Comparison of ENCODE assay signal across 8 mouse cellular contexts in the genomic region with DNA sequence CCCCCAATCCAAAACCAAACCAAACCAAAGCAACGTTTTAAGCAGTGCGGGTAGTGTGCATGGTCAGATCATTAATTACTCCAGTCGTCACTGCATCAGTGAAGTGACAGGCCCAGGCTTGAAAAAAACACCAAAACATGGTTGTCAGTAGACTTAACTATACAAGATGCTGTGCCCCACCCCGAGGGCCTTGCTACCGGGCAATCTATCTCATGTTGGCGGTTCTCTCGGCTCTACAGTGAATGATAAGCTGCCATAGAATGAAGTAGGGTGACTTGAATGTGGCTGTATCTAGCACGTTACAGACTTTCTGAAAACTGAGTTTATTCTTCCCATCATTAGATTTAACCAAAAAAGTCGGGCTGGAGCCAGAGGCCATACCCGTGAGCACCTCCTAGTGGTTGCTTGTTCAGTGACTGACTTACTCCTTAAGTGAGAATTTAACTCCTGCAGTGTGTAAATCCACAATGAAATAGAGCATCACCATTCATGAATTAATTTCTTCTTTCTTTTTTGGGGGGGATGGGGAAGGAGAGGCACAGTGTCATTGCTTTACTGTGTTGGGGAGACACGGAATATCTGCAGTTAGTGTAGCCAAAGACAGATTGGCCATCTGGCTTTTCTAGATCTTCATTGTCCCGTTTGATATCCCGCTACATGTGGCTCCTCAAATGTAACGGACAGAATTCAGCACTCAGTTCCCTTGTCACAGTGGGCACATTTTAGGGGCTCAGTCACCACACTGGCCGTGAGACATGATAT.
A peak's percentile ranks its signal among the peaks of the same experiment; 100 is the strongest.
DNase-seq lines count a peak whose midpoint lies in the region; ATAC-seq and TF ChIP-seq lines count a peak whose summit lies in the region.

No protein-coding gene starts in this region.

- no peak overlapping the region for H3K4me3 ChIP-seq in embryonic facial prominence, embryonic 11.5 days (ENCODE audit: low read depth, low read length)
- H3K4me3 ChIP-seq in embryonic facial prominence, embryonic 10.5 days, result no peak overlapping the region
- no peak overlapping the region for H3K4me3 ChIP-seq in limb, embryonic 14.5 days (replicated peaks; ENCODE audit: low read length)
- H3K4me3 ChIP-seq in forebrain, embryonic 12.5 days (replicated peaks), result no peak overlapping the region

- H3K9ac ChIP-seq in embryonic facial prominence, embryonic 11.5 days (replicated peaks; ENCODE audit: low read length), result no peak overlapping the region
- no peak overlapping the region for H3K9ac ChIP-seq in limb, embryonic 14.5 days (ENCODE audit: low read depth, low read length, severe bottlenecking)
- no peak overlapping the region for H3K9ac ChIP-seq in forebrain, embryonic 12.5 days

- H3K27ac ChIP-seq in embryonic facial prominence, embryonic 11.5 days (replicated peaks; ENCODE audit: low read depth, low read length), result no peak overlapping the region
- H3K27ac ChIP-seq in embryonic facial prominence, embryonic 10.5 days (replicated peaks), result no peak overlapping the region
- no peak overlapping the region for H3K27ac ChIP-seq in limb, embryonic 14.5 days (replicated peaks; ENCODE audit: low read depth, low read length)
- no peak overlapping the region for H3K27ac ChIP-seq in forebrain, embryonic 12.5 days

- H3K27me3 ChIP-seq in embryonic facial prominence, embryonic 11.5 days (ENCODE audit: control insufficient read depth, insufficient read depth, low read length), result no peaks in the 10 kb centered on the region
- no peaks in the 10 kb centered on the region for H3K27me3 ChIP-seq in embryonic facial prominence, embryonic 10.5 days (replicated peaks; ENCODE audit: low read depth, poor library complexity, severe bottlenecking)
- H3K27me3 ChIP-seq in limb, embryonic 14.5 days (ENCODE audit: control insufficient read depth, insufficient read depth, low read length), result no peaks in the 10 kb centered on the region
- H3K27me3 ChIP-seq in forebrain, embryonic 12.5 days, result no peaks in the 10 kb centered on the region

- H3K9me3 ChIP-seq in embryonic facial prominence, embryonic 11.5 days (replicated peaks; ENCODE audit: control insufficient read depth, low read length), result no peaks in the 10 kb centered on the region
- no peaks in the 10 kb centered on the region for H3K9me3 ChIP-seq in embryonic facial prominence, embryonic 10.5 days
- no peaks in the 10 kb centered on the region for H3K9me3 ChIP-seq in limb, embryonic 14.5 days (ENCODE audit: control insufficient read depth, low read length)
- no peaks in the 10 kb centered on the region for H3K9me3 ChIP-seq in forebrain, embryonic 12.5 days

- TF ChIP-seq CTCF in brain, embryonic 14.5 days (IDR thresholded peaks at IDR 0.05; ENCODE audit: borderline replicate concordance, extremely low read depth, insufficient read depth, insufficient read length), result peak; percentile 41; the same call in 1 of the 2 replicates

- WGBS in embryonic facial prominence, embryonic 11.5 days, result 73% methylated on average over 15 of the region's 15 CpGs
- 75% methylated on average over 15 of the region's 15 CpGs for WGBS in embryonic facial prominence, embryonic 10.5 days
- 71% methylated on average over 15 of the region's 15 CpGs for WGBS in limb, embryonic 14.5 days
- WGBS in forebrain, embryonic 12.5 days, result 73% methylated on average over 15 of the region's 15 CpGs

- H3K4me1 ChIP-seq in embryonic facial prominence, embryonic 11.5 days (ENCODE audit: control insufficient read depth, insufficient read depth, low read length), result no peaks in the 10 kb centered on the region
- no peaks in the 10 kb centered on the region for H3K4me1 ChIP-seq in embryonic facial prominence, embryonic 10.5 days
- peaks cover 14% of the 10 kb centered on the region; the same call in 1 of the 2 replicates for H3K4me1 ChIP-seq in limb, embryonic 14.5 days (ENCODE audit: control insufficient read depth, insufficient read depth, low read length)
- no peaks in the 10 kb centered on the region for H3K4me1 ChIP-seq in forebrain, embryonic 12.5 days

- no peak for TF ChIP-seq POLR2A in brain, embryonic 14.5 days (IDR thresholded peaks at IDR 0.05; ENCODE audit: borderline replicate concordance, extremely low read depth, insufficient read depth, insufficient read length, poor library complexity, severe bottlenecking)
- TF ChIP-seq POLR2A in limb, embryonic 14.5 days (IDR thresholded peaks at IDR 0.05; ENCODE audit: borderline replicate concordance, extremely low read depth, insufficient read depth, insufficient read length), result no peak

- peak; percentile 48 for DNase-seq in embryonic facial prominence, embryonic 11.5 days (ENCODE audit: low spot score)
- DNase-seq in embryonic facial prominence, embryonic 10.5 days (ENCODE audit: low spot score), result no peak
- DNase-seq in 3T3-L1 (ENCODE audit: low read depth, low spot score), result peak; percentile 61
- peak; percentile 19 for DNase-seq in brain, embryonic 14.5 days (ENCODE audit: low read depth)
- DNase-seq in limb, embryonic 14.5 days (ENCODE audit: low spot score), result peak; percentile 44
- DNase-seq in right cerebral cortex, postnatal 25 days, result no peak
- no peak for DNase-seq in gastrocnemius, postnatal 25 days

- H3K36me3 ChIP-seq in embryonic facial prominence, embryonic 11.5 days (replicated peaks; ENCODE audit: control insufficient read depth, insufficient read depth, low read depth, low read length), result no peaks in the 10 kb centered on the region; the same call in 1 of the 2 replicates
- peaks cover 12% of the 10 kb centered on the region for H3K36me3 ChIP-seq in embryonic facial prominence, embryonic 10.5 days (replicated peaks)
- H3K36me3 ChIP-seq in limb, embryonic 14.5 days (ENCODE audit: control insufficient read depth, insufficient read depth, low read length), result no peaks in the 10 kb centered on the region
- H3K36me3 ChIP-seq in forebrain, embryonic 12.5 days (replicated peaks), result no peaks in the 10 kb centered on the region; the same call in 1 of the 2 replicates

- H3K4me2 ChIP-seq in embryonic facial prominence, embryonic 11.5 days (ENCODE audit: low read depth, low read length), result no peak overlapping the region
- no peak overlapping the region for H3K4me2 ChIP-seq in limb, embryonic 14.5 days (replicated peaks; ENCODE audit: low read depth, low read length, severe bottlenecking)
- no peak overlapping the region for H3K4me2 ChIP-seq in forebrain, embryonic 12.5 days

- ATAC-seq in embryonic facial prominence, embryonic 11.5 days (replicated peaks; ENCODE audit: insufficient number of reproducible peaks, low FRiP score, low TSS enrichment, low read depth), result no peak
- no peak for ATAC-seq in limb, embryonic 14.5 days (ENCODE audit: low FRiP score, low read depth)
- ATAC-seq in forebrain, embryonic 12.5 days (ENCODE audit: low FRiP score), result no peak

Comparison
In these comparisons a context has a peak if more than half of its experiments do, and no peak if none do; other contexts are left out.
1. DNase-seq: peak in embryonic facial prominence, embryonic 11.5 days (single experiment), 3T3-L1 (single experiment), brain, embryonic 14.5 days (single experiment) and limb, embryonic 14.5 days (single experiment); none in embryonic facial prominence, embryonic 10.5 days (single experiment), right cerebral cortex, postnatal 25 days (single experiment) and gastrocnemius, postnatal 25 days (single experiment).